Mouse (Mus musculus) telencephalon, adult 2 months (tissue): Measurements from ENCODE around the gene Ppp1r12a.
A peak's percentile ranks its signal among the peaks of the same experiment; 100 is the strongest.

Source experiments
- DNase-seq: peaks from one replicate; pipeline ENCODE4 v3.0.0-alpha.2; 2011; ENCODE audit warnings: low read depth, low spot score

Ppp1r12a gene

GRCm38 (mm10) chr10:108162297-108163020 is 466 bp downstream of the Ppp1r12a start:
- DNase-seq: no peak

GRCm38 (mm10) chr10:108163021-108163410 is 1.0 kb downstream of the Ppp1r12a start:
- DNase-seq: no peak

GRCm38 (mm10) chr10:108163451-108163850 is 1.5 kb downstream of the Ppp1r12a start:
- DNase-seq: no peak

- DNase-seq: no peak
Measured at GRCm38 (mm10) chr10:108167823-108168222, 5.8 kb downstream of the Ppp1r12a start.

- DNase-seq: no peak
Measured at GRCm38 (mm10) chr10:108170818-108171217, 8.8 kb downstream of the Ppp1r12a start.

GRCm38 (mm10) chr10:108171637-108172036 is 9.6 kb downstream of the Ppp1r12a start:
- DNase-seq: no peak

GRCm38 (mm10) chr10:108172817-108173563 is 11.0 kb downstream of the Ppp1r12a start:
- no peak for DNase-seq

GRCm38 (mm10) chr10:108174107-108174506 is 12.1 kb downstream of the Ppp1r12a start:
- DNase-seq: no peak

GRCm38 (mm10) chr10:108175885-108176284 is 13.9 kb downstream of the Ppp1r12a start:
- no peak for DNase-seq

- no peak for DNase-seq
Measured at GRCm38 (mm10) chr10:108178285-108178848, 16.4 kb downstream of the Ppp1r12a start.

- no peak for DNase-seq
Measured at GRCm38 (mm10) chr10:108179404-108179803, 17.4 kb downstream of the Ppp1r12a start.

GRCm38 (mm10) chr10:108180313-108180712 is 18.3 kb downstream of the Ppp1r12a start:
- no peak for DNase-seq

GRCm38 (mm10) chr10:108181893-108182292 is 19.9 kb downstream of the Ppp1r12a start:
- DNase-seq: no peak

GRCm38 (mm10) chr10:108182386-108182785 is 20.4 kb downstream of the Ppp1r12a start:
- DNase-seq: no peak

- peak; percentile 27 for DNase-seq
Measured at GRCm38 (mm10) chr10:108184763-108185162, 22.8 kb downstream of the Ppp1r12a start.

- DNase-seq: no peak
Measured at GRCm38 (mm10) chr10:108185265-108185664, 23.3 kb downstream of the Ppp1r12a start.

GRCm38 (mm10) chr10:108189303-108189702 is 27.3 kb downstream of the Ppp1r12a start:
- no peak for DNase-seq

- no peak for DNase-seq
Measured at GRCm38 (mm10) chr10:108189986-108190385, 28.0 kb downstream of the Ppp1r12a start.

- DNase-seq: no peak
Measured at GRCm38 (mm10) chr10:108190626-108191025, 28.6 kb downstream of the Ppp1r12a start.

GRCm38 (mm10) chr10:108191381-108191787 is 29.4 kb downstream of the Ppp1r12a start:
- DNase-seq: peak; percentile 24

GRCm38 (mm10) chr10:108192306-108192705 is 30.3 kb downstream of the Ppp1r12a start:
- no peak for DNase-seq

- no peak for DNase-seq
Measured at GRCm38 (mm10) chr10:108196124-108196523, 34.1 kb downstream of the Ppp1r12a start.

- no peak for DNase-seq
Measured at GRCm38 (mm10) chr10:108197498-108197897, 35.5 kb downstream of the Ppp1r12a start.
